23 mouse cellular contexts compared by ENCODE assay signal in genomic region chr5:142766708-142767107, GRCm38 (mm10).
"Had no signal": no experiment of that assay in that cellular context is flagged by ENCODE, and none has a peak within 500 bp of the region (broad histone marks: within the 10 kb centered on the region; RNA-seq: fewer than 3 reads in every experiment).

No protein-coding gene starts in this region.

- H3K27me3 ChIP-seq: limb, embryonic 12.5 days; liver, embryonic 12.5 days; liver, embryonic 15.5 days; lung, embryonic 15.5 days; megakaryocyte, embryonic 14.5 days; midbrain, embryonic 13.5 days had no signal

- H3K4me3 ChIP-seq: limb, embryonic 12.5 days; liver, embryonic 12.5 days; liver, embryonic 15.5 days; lung, embryonic 15.5 days; megakaryocyte, embryonic 14.5 days; midbrain, embryonic 10.5 days; midbrain, embryonic 13.5 days; myocyte had no signal

- H3K4me2 ChIP-seq: limb, embryonic 12.5 days; liver, embryonic 12.5 days; liver, embryonic 15.5 days; lung, embryonic 15.5 days; midbrain, embryonic 13.5 days had no signal

- ATAC-seq: liver, embryonic 12.5 days; midbrain, embryonic 13.5 days; midbrain, embryonic 16.5 days had no signal

- H3K27ac ChIP-seq: kidney, postnatal 0 days; limb, embryonic 12.5 days; liver, embryonic 12.5 days; liver, embryonic 15.5 days; lung, embryonic 15.5 days; midbrain, embryonic 10.5 days; midbrain, embryonic 13.5 days; stomach, postnatal 0 days had no signal

- H3K9ac ChIP-seq: limb, embryonic 12.5 days; liver, embryonic 12.5 days; liver, embryonic 15.5 days; lung, embryonic 15.5 days; midbrain, embryonic 13.5 days had no signal

- H3K9me3 ChIP-seq: limb, embryonic 12.5 days; liver, embryonic 12.5 days; liver, embryonic 15.5 days; lung, embryonic 15.5 days; megakaryocyte, embryonic 14.5 days; midbrain, embryonic 10.5 days; midbrain, embryonic 13.5 days had no signal

- DNase-seq: kidney, adult 2 months; kidney, postnatal 25 days; liver; lung, adult 18-20 months; lung, postnatal 10 days; lung, postnatal 36 days; right cerebral cortex, adult 18-20 months; right cerebral cortex, postnatal 14 days; right cerebral cortex, postnatal 4 days; thymus, adult 2 months; thymus, postnatal 14 days; thymus, postnatal 4 days had no signal
